Mouse (Mus musculus): ENCODE results near the gene Gla.

Gla gene

DNA sequence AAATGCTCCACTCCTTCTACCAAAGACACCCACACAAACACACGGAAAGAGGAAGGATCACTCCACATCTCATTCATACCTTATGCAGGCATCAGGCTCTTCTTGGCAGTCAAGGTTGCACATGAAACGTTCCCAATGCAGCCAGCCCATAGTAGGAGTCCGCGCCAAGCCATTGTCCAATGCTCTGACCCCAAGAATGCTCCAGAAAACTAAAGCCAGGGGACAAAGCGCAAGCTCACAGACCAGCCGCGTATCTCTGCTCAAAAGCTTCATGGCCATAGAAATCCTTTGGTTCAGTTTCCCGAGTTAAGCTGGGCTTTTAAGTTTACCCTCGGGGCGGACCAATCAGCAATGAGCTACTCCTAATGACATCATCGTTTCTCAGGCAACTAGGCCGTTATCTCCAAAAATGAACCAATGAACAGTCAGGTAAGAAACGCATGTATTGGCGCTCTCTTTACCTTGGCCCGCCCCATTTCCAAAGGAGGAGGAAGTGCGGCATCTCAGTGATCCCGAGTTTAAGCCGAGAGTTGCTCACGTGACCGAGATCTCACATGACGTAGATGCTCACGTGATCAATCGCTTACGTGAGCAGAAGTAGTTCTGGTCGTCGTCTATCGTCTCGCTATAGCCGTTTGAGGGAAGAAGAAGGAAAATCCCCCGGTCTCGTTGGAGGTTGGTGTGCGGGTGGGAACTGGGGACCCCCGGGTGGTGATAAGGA, at the start of gene Gla, which contains the start of gene Hnrnph2:
Gene Gla, minus strand, starts transcription at position 467 of the 721 bp plus-strand sequence.
Gene Hnrnph2, plus strand, starts transcription at position 521 of the 721 bp plus-strand sequence.
- DNase-seq (ENCODE audit: low spot score in 2 of 2) = peak; percentile 83 to 85

DNA sequence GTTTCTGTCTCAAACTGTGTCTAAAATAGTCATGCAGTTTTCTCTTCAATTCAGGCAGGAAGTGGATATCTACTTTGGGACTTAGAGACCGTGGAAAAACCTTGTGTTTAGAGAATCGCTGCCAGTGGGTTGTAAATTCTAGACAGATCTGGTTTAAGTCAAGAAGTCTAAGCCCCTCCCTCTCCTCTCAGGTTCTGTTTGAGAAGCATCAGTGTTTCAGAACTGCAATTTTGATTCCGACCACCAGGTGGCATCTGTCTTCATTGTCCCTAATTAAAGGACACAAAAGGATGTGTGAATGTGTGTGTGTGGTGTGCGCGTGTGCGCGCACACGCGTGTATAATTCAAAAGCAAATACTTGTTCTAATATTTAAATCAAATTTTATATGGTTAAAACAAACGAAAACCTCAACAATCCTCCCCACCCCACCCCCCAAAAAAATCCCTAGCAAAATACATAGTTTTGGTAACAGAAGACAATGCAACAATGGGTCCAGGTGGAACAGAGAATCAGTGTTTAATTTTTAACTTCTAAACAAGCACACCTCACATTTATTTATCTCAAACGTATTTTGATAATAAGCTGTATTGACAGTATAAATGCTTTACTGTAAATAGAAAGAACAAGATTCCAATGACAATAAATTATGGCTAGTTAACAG, 47.2 kb upstream of the Gla start:
- DNase-seq (ENCODE audit: low spot score in 2 of 2) = peak; percentile 43 to 81

DNA sequence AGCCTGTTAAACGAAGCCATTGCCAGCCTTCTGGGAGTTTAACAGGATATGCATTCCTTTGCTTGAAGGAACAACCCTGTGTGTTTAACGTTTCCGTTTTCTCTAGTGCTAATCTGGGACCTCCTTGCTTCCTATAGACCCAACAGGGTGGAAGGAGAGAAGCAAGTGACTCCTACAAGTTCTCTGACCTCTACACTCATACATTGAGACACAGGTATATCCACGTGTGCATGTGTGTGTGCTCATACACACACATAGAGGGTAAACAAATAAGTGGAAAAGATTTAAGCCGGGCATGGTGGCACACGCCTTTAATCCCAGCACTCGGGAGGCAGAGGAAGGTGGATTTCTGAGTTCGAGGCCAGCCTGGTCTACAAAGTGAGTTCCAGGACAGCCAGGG, 46.5 kb upstream of the Gla start:
- DNase-seq (ENCODE audit: low spot score in 2 of 2) = no peak

DNA sequence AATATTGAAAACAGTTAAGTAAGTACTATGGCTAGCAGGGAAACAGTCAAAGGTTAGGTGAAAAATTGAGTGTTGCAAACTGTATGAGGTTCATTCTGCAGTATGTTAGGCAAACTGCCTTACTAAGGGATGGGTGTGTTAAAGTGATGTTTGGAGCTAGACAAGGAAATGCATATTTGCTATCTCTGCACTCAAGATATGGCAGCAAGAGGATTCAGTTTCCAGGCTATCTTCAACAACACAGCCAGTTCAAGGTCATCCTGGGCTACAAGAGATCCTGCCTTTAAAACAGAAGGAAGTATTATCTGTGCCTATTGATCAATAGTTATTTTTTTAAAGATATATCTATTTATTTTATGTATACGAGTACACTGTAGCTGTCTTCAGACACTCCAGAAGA, 45.4 kb upstream of the Gla start:
- DNase-seq (ENCODE audit: low spot score in 2 of 2) = no peak

DNA sequence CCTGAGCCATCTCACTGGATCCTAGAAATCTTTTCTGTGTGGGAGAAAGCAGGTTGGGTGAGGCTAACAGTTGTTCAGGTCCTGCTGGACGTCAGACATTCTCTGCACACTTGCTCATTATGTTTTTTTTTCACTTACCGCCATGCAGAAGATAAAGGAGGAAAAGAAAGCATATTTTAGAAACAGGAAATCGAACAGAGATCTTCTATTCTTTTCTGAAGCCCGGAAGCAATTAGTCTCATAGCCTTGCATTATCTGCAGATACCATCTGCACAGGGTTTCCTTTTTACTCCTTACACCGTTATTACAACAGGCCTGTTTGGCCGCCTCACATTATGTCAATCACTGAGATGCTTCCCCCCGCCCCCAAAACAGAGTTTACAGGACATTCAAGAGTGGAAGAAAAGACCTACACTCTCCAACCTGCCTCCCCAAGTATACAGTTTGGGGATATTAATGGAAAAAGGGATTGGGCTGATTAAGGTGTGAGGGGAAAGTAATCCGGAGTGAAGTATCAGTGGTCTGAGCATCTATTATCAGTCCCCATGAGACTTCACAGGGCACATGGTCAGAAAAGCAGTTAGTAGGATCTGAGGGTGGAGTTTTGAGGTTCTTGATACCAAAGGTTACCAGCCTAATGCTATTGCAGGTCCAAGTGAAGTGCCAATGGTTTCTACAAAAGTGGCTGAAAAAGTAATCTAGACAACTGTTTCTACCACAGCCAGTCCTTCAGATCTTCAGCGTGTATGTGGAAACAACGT, 40.3 kb upstream of the Gla start:
- DNase-seq (ENCODE audit: low spot score in 2 of 2) = no peak

DNA sequence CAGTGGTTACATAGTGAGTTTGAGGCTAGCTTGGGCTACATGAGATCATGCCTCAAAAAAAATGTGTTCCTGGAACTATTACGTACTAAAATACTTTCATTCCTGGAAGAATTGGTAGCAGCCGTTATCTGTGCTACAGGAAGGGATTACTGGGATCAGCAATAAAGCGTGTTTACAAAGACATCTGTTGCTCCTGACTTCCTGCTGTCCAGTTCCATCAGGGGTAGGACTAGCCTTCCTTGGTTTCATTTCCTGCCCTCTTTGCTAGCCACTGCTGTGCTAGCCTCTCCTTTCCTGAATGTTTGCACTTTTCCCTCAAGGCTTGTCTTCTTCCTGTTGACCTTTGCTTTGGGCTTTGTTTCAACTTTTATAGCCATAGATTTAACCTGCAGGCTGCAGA, 34.9 kb upstream of the Gla start:
- no peak for DNase-seq (ENCODE audit: low spot score in 2 of 2)

DNA sequence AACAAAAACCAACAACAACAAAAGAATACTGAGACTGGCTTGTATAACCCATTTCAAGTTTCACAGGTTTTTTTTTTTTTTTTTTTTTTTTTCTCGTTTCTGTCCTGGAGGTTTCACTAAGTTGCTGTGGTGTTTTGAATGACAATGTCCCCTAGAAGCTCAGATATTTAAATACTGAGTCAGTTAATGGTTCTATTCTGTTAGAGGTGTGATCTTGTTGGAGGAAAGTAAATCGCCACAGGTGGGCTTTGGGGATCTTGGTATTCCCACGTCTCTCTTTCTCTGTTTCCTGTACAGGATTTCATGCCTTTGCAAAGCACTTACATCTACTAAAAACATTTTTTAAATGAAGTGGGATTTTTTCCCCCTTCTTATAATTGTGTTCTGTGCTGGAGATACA, 34.2 kb upstream of the Gla start:
- no peak for DNase-seq (ENCODE audit: low spot score in 2 of 2)

DNA sequence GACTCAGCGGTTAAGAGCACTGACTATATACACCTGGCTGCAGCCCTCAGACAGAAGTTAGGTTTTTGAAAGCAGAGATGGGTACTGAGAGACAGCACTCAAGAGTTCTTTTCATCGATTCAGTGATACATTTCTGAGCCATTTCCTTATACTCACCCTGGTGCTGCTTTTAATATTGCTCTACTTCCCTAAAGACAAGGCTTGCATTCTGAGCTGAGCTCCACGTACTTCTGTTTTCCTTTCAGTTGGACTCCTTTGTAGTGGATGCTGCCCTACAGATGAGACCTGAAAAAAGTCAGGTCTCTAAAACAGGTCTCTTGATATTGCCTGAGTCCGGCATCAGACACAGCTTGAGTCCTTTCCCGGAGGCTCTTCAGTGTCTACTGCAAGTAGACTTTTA, 31.8 kb upstream of the Gla start:
- no peak for DNase-seq (ENCODE audit: low spot score in 2 of 2)

DNA sequence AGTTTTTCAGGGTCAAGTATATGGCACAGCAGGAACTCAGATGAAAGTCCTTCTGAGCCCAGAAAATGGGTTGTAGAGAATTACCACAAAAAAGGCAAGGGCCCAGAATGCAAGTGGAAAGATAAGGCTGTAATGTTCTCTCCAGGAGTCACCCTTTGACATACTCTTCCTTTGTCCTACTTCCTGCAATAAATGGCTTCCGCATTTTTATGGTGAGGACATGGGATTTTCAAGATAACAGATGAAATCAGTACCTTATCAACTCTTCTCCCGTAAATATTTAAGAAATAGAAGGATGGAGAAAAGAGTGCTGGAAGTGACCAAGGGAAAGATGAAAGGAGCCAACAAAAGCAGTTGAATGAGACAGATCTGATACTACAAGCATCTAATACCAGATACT, 27.3 kb upstream of the Gla start:
- no peak for DNase-seq (ENCODE audit: low spot score in 2 of 2)

DNA sequence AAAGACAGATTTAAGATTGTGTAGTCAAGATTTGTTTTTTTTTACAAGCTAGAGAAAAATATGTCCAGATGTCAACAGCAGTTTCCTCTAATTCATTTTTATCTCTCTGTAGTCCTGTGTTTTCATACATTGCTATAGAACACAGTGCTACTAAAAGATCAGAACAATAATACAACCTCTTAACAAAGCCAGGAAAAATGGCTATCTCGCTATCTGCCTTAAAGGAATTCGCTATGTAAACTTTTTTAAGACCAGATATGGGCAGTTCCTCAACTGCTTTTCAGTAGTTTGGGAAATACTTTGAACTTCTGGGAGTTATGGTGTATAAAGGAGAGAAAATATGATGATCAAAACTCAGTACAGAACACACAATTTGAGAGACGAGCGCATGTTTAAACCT, 22.4 kb upstream of the Gla start:
- DNase-seq (ENCODE audit: low spot score in 2 of 2) = no peak

DNA sequence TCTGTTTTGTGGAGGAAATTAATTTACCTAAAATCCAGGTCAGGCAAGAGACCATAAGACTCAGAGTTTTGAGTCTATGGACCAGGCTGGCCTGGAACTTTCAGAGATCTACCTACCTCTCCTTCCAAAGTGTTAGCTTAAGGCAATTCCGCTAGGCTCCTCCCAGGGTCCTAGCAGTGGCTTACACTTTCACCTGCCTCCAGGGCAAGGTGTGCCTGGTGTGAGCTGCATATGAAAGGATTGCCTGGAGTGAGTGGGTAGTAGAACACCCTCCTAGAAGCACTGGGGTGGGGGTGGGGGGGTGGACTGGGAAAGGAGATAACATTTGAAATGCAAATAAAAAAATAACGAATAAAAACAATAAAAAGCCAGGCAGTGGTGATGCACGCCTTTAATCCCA, 20.8 kb upstream of the Gla start:
- DNase-seq (ENCODE audit: low spot score in 2 of 2) = no peak

DNA sequence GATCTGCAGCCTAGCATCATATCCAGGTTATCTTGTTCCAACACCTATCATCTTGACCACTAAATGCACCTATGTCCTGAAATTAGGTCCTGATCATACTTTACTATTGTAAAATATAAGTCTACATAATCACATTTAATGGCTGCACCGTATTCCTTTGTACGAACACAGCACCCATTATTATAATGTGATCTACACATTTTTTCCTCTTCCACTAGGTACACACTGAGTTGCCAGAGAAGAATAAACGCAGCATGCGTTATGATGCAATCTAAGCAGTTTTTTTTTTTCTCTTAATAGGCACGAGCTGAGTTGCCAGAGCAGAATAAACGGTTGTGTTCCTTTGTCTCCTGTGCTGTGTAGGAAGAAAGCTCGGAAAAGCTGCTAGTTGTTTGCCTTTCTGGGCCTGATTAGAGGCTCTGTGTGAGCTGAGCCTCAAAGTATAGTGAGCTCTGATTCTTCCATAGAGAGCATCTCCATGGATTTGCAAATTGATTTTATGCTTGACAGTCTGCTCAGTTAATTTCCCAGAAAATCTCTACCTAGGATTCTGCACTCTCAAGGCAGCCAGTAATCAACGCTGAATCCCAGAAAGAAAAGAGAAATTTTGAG, 19.4 kb upstream of the Gla start:
- DNase-seq (ENCODE audit: low spot score in 2 of 2) = no peak

DNA sequence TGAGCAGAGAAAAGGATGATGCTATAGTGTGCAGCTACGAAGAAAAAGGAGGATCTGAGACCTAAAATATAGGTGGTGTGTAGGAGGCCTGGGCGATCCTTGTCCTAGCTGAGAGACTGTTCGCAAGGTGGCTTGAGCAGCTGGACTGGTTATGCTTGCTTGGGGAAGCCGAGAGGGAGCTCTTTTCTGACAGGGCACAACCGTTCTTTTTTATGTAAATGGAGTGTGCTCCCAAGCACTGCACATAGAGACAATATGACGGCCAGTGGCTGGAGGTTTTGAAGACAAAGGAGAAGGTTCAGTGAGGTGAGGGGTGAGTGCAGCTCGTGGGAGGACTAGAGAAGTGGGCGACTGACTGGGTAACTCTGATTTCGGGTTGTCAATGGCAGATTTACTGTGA, 18.8 kb upstream of the Gla start:
- DNase-seq (ENCODE audit: low spot score in 2 of 2) = no peak

DNA sequence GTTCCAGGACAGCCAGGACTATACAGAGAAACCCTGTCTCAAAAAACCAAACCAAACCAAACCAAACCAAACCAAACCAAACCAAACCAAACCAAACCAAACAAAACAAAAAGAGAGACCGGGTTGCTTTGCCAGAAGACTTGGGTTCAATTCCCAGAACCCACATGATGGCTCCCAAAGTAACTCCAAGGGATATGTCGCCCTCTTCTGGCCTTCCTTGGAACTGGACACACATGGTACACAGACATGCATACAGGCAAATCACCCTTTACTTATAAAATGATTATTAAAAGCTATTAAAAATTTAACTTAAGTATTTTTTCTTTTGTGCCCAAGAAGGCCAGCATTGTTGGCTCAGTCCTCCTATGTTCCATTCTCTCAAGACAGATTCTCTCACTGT, 13.4 kb upstream of the Gla start:
- no peak for DNase-seq (ENCODE audit: low spot score in 2 of 2)

DNA sequence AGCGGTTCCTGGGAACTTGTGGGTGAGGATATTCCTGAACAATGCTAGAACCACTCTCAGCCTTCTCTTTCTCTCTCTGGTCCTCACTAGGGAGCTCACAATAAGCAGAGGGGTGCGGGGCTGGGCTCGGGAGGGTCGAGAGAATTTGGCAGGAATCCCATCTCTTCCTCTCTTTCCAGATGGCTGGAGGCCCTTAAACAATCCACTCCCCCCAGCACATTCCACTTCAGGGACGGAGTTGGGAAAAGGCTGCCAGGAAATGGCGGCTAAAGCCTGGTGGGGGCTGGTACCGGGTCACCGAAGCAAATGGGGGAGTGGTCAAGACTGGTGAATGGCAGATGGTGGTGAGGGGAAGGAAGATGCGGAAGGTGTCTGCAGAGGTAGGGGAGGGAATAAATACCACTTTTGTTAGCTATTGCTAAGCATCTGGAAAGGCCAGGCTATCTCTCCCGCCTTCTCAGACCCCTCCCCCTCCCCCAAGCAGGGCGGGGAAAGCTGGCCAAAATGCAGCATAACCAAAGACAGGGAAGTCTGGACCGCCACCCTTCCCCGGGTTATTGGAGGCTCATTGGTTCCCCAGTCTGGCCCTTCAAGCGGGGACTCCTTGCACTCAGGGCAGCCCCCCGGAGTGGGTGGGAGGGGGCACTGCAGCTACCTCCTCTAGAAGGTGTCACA, 11.5 kb upstream of the Gla start:
- DNase-seq (ENCODE audit: low spot score in 2 of 2) = peak; percentile 66 to 67

DNA sequence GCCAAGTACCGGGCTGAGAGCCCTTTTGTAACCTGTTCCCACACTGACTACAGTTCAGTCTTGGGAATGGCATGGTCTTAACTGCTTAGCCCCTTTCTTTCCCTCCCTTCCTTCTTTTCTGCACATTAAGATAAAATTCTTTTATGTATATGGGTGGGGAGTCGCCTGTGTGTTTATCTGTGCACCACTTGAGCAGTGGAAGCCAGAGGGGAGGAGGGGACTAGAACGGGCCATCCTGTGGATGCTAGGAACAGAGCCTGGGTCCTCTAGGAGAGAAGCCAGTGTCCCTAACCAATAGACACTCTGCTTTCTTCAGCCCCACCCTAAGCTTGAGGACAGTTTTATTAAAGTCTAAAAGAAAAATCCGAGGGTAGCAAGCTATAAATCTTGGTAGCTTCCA, 10.1 kb upstream of the Gla start:
- DNase-seq (ENCODE audit: low spot score in 2 of 2) = no peak

DNA sequence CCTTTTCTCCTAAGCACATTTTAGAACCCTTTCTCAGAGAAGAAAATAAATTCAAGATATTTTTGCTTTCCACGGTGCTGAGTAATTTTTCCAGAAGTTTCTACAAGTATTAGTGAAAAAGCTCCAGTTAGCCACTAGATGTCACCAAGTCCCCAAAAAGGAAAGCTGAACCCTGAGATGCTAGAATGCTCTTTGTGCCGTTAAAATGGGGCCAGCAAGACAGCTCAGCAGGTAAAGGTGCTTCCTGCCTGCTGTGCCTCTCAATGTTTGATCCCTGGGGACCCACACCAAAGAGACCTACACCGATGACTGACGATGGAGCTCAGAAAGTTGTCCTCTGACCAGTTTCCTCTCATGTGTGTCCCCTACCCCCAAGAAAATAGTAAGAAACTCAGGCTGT, 8.5 kb upstream of the Gla start:
- DNase-seq (ENCODE audit: low spot score in 2 of 2) = no peak

DNA sequence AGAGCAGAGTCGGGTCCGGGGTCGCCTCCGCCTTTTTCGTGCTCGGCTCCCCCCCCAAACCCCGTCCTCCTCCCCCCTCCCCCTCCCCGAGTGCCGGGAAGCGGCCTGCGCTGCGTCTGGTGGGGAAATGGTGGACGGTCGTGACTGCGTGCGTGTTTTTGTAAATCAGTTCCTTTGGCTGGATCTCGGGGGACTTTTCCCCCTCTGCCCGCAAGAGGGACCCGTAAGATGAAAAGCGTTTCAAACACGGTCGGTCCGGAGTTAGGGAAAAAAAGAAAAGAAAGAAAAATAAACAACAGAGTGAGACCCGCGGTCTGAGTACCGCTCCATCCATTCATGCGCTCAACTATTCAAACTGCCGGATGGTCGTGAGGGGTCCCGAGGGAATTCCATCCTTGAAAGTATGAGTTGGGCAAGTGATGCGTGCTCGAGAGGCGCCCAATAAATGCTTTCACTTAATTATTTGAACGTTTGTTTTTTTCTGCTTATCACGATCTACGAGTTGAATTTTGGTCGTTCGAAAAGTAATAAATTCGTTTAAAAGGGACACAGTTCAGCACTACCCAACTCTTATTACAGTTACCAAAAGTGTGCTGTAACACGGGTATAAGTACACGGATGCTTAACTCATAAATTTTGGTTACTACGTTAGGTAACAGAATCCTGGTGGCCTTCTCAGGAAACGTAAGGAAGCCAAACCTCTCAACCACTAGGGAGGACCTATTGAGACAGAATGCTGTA, 625 bp upstream of the Gla start:
- DNase-seq (ENCODE audit: low spot score in 2 of 2) = no peak

DNA sequence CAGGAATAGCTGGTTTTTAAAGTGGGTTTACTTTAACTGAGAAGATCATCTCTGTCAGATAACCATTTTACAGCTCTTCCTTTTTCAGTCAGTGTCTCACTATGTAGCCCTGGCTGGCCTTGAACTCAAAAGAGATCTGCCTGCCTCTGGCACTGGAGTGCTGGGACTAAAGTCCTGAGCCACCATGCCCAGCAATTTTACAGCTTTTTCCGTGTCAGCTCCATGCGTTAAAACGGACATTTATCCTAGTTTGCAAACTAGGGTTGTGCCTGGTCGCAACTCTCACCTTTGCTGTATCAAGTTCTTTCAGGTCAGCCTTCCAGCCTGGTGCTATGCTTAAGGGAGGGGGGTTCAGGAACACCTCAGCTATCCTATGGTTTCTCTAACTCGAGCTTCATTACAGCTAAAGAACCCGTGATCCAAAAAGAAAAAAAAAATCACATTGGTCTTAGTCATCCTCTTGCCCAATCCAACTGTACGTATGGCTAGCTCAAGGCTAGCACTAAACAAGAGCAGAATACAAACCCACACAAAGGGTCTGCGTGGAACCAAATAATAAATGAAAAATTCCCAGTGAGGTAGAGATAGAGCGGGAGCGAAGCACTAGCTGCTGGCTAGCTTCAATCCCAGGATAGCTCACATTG, 881 bp downstream of the Gla start:
- DNase-seq (ENCODE audit: low spot score in 2 of 2) = no peak

DNA sequence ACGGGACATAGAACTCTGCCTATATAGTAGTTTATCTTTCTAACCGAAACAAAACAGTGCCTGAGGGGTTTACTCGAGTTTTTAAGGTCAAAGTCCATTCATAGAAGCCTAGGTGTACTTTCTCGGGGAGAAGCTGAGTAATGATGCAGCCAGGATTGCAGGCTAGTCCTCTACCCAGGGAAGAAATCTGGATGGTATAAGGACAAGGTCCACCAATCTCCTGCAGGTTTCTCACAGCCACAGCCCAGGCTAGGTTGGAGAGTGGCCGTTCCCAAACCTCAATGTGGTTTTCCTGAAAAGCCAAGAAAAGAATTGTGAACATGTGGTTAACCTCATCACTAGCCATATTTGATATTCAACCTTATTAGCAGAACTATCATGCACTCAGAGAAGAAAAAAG, 11.1 kb downstream of the Gla start:
- DNase-seq (ENCODE audit: low spot score in 2 of 2) = no peak

DNA sequence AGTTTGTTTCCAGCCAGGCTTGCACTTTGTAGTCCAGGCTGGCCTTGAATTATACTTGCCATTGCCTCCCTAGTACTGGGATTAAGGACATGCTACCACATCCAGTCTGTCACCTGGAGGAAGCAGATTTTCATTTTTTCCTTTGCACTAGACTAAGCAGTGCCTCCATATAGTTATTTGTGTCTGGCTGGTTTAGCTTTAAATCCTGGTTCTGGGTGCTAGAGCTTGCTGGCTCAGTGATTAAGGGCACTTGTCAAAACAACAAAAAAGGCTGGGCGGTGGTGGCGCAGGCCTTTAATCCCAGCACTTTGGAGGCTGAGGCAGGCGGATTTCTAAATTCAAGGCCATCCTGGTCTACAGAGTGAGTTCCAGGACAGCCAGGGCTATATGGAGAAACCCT, 11.9 kb downstream of the Gla start:
- DNase-seq (ENCODE audit: low spot score in 2 of 2) = no peak
